Mouse (Mus musculus) liver, embryonic 12.5 days (tissue): ENCODE measurements at regions not wholly inside any gene's neighbourhood (a gene's known extent, or its start where the extent isn't known, plus 50 kb on each side); places are given as distances from the start of the nearest gene placed in this dataset.
A peak's percentile ranks its signal among the peaks of the same experiment; 100 is the strongest.

ENCODE experiments used
- ATAC-seq: fragments of 200-750 bp; cut with Nextera tagmentation; 2 replicates; pipeline ENCODE4 v1.8.0; 2017; ENCODE audit warnings: moderate number of reproducible peaks, mild to moderate bottlenecking, moderate library complexity
- H3K27ac ChIP-seq: fragments of 300-500 bp; sonication (generic); 2 replicates; pipeline ENCODE4 v1.5.1; 2016; ENCODE audit warnings: mild to moderate bottlenecking
- H3K27me3 ChIP-seq: fragments of 300-500 bp; sonication (generic); replicated peaks from 2 replicates; pipeline ENCODE4 v1.6.1; 2016; ENCODE audit warnings: mild to moderate bottlenecking, moderate library complexity
- H3K36me3 ChIP-seq: fragments of 300-500 bp; sonication (generic); 2 replicates; pipeline ENCODE4 v1.6.1; 2016; ENCODE audit warnings: mild to moderate bottlenecking, moderate library complexity
- H3K4me1 ChIP-seq: fragments of 300-500 bp; sonication (generic); 2 replicates; pipeline ENCODE4 v1.6.1; 2016
- H3K4me2 ChIP-seq: fragments of 300-500 bp; sonication (generic); 2 replicates; pipeline ENCODE4 v1.6.1; 2016; ENCODE audit warnings: mild to moderate bottlenecking, moderate library complexity
- H3K4me3 ChIP-seq: fragments of 300-500 bp; sonication (generic); 2 replicates; pipeline ENCODE4 v1.5.1; 2016; ENCODE audit warnings: mild to moderate bottlenecking, moderate library complexity
- H3K9ac ChIP-seq: fragments of 300-500 bp; sonication (generic); 2 replicates; pipeline ENCODE4 v1.6.1; 2016; ENCODE audit warnings: mild to moderate bottlenecking, moderate library complexity
- H3K9me3 ChIP-seq: fragments of 300-500 bp; sonication (generic); replicated peaks from 2 replicates; pipeline ENCODE4 v1.6.1; 2016; ENCODE audit warnings: mild to moderate bottlenecking, moderate library complexity
- WGBS: fragments of 180-500 bp; shearing (Covaris S2); methylation state at CpG from one replicate; pipeline ENCODE4 v1.1.7; 2016; ENCODE audit not compliant: insufficient replicate concordance; 5-methylcytosine and 5-hydroxymethylcytosine counted together

DNA sequence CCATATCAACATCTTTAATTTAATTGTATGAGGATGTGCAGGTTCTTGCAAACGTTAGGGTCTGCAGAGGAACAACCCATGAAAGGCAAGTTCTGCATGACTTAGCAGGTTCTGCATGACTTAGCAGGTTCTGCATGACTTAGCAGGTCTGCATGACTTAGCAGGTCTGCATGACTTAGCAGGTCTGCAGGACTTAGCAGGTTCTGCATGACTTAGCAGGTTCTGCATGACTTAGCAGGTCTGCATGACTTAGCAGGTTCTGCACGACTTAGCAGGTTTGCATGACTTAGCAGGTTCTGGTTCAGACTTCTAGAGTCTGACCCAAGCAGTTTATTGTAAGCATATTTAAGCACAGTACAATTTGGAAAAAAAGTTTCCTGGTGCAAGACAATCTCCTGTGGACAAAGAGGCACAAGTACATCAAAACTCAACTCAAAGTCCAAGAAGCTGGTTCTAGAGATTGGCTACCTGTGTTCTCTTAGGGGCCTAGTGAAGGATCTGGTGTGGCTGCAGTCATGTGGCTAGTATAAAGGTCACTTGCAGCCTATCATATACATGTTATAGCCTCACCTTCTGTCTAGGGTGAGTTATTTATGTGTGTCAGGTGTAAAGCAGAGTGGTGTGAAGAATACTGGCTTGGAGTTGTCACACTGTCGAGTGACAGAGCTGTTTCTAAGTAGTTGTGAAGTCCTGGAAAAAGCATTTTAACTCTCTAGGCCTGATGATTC, 50.5 kb upstream of the Prdx6 start:
- no peak overlapping the region for H3K4me2 ChIP-seq
- ATAC-seq, result no peak; the same call in 1 of the 2 replicates
- H3K36me3 ChIP-seq, result no peaks in the 10 kb centered on the region
- peaks cover 20% of the 10 kb centered on the region for H3K4me1 ChIP-seq
- H3K9ac ChIP-seq, result no peak overlapping the region
- WGBS, result 27% methylated on average over 3 of the region's 3 CpGs
- no peaks in the 10 kb centered on the region; the same call in 1 of the 2 replicates for H3K27me3 ChIP-seq
- no peak overlapping the region for H3K4me3 ChIP-seq
- H3K9me3 ChIP-seq, result peaks cover 9% of the 10 kb centered on the region; the same call in 1 of the 2 replicates
- H3K27ac ChIP-seq, result peak overlapping the region; percentile 23; the same call in 1 of the 2 replicates

DNA sequence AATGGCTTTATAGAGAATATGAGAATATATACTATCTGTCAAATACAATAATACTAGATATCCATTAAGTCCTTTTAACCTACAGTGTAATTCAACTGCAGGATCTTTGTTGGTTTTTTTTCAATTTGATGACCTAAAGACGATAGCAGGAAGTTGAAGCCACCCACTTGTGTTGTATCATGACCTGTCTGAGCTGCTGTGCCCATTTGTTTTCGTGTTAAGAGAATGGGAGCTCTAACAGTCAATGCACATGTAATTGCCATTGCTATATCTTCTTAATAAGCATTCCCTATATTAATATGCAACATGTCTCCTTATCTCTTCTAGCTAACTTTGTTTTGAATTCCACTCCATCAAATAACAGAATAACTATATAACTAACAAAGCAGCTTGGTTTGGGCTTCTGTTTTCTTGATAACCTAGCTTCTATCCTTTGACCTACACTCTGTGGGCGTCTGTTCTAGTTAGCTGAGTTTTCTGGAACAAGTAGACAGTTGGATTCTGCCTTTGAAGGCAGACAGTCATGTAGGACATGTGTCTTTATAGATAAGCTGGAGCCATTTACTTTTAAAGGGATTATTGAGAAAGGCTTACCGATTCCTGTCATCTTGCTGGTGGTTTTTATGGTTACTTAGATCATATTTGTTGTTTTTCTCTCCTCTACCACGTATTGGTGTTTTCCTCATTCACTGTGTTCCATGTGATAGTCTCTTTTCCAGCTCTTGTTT, 55.9 kb upstream of the Prdx6 start:
- Histone ChIP-seq H3K9me3 (no peaks in the 10 kb centered on the region), H3K9ac (no peak overlapping the region), H3K36me3 (no peaks in the 10 kb centered on the region), H3K4me1 (peaks cover 24% of the 10 kb centered on the region), H3K27me3 (0 out of 2 replicates have a peak, but pooled peaks cover 4% of the 10 kb centered on the region), H3K27ac (peak overlapping the region; percentile 75), H3K4me3 (no peak overlapping the region), H3K4me2 (peak overlapping the region; percentile 16)
- WGBS, result 23% methylated on average over 5 of the region's 5 CpGs
- peak; percentile 95 for ATAC-seq

DNA sequence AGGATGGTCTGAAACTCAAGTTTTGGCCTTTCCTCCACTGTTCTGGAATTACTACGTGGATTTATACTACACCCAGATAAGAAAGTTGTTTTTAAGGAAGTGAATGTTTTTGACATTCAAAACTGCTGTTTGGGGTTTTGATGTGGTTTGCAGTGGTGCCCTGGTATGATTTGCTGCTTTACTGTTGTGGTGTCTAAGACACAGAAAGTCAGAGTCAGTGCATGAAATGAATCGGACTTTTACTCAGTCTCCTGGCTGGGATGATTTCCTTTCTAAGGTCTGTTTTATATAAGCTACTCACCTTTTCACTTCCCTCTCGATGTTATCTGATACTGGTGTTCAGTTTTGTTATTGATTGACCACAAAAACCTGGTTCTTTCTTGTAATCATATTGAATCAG, 58.2 kb upstream of the Prdx6 start:
- Histone ChIP-seq H3K9ac (no peak overlapping the region), H3K4me1 (peaks cover 20% of the 10 kb centered on the region), H3K36me3 (no peaks in the 10 kb centered on the region), H3K27ac (no peak overlapping the region), H3K27me3 (peaks cover 8% of the 10 kb centered on the region), H3K9me3 (no peaks in the 10 kb centered on the region), H3K4me2 (no peak overlapping the region), H3K4me3 (no peak overlapping the region)
- WGBS, result 45% methylated on average over 3 of the region's 3 CpGs
- ATAC-seq, result no peak

DNA sequence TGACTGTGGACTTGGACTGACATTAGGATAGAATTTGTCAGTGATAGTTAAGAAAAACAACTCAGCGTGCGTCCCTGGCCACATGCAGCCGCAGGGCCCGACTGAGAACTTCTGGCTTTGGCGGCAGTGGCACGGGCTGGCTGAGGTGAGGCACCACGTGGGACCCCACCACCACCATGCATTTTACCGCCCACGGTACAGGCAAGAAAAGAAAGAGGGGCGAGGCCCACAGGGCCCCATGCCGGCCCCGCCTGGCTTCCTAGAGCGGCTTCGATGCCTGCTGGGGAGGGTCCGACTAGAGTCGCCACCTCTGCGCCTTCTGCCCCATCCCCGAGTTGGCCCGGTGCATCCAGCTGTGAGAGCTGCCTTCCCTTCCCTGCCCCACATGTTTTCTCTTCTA, 63.1 kb upstream of the Prdx6 start:
- Histone ChIP-seq H3K27ac (no peak overlapping the region), H3K36me3 (no peaks in the 10 kb centered on the region), H3K4me1 (no peaks in the 10 kb centered on the region), H3K27me3 (peaks cover 9% of the 10 kb centered on the region), H3K4me3 (no peak overlapping the region), H3K4me2 (no peak overlapping the region), H3K9ac (no peak overlapping the region), H3K9me3 (no peaks in the 10 kb centered on the region)
- ATAC-seq, result no peak
- WGBS, result 60% methylated on average over 19 of the region's 19 CpGs

DNA sequence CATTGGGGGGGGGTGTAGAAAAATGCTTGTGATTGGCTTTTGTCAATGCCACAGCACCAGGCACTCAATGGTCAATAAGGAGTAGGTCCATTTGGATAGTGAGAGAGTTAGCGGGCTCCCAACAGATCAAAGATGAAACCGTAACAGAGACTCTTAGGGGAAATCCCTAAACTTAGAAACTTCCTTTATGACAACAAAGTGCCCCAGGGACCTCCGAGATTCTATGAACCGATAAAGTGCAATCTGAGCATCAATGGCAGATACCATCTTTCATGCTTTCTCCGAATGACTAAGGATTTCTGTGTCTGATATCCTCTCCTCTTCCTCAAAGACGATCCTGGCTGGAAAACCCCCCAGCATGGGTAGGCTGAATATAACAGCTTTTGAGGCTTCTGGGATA, 70.7 kb upstream of the Prdx6 start:
- Histone ChIP-seq H3K27me3 (no peaks in the 10 kb centered on the region), H3K9me3 (no peaks in the 10 kb centered on the region), H3K9ac (no peak overlapping the region), H3K4me1 (no peaks in the 10 kb centered on the region), H3K27ac (no peak overlapping the region), H3K4me2 (no peak overlapping the region), H3K4me3 (no peak overlapping the region), H3K36me3 (no peaks in the 10 kb centered on the region)
- 77% methylated on average over 6 of the region's 6 CpGs for WGBS
- no peak for ATAC-seq

DNA sequence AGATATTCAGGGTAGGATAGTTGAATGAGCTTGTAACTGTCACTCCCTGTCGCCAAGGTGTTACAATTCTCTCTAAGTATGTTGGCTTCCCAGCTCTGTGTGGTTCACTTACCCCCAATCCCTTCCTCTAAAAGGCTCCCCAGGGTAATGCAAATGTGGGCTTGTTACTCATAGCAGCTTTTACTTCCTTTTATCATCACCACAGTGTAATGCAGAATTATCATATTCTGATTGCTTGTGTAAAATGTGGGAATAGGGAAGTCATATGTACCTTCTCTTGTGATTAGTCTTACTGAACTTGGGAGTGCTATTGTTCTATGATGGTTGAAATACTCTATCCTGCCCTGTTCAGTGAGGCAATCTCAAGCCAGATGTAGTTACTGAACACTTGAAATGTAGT, 66.0 kb upstream of the Tnfsf4 start:
- no peak overlapping the region for H3K4me2 ChIP-seq
- H3K27ac ChIP-seq, result no peak overlapping the region
- 53% methylated on average over 1 of the region's 1 CpGs for WGBS
- H3K4me3 ChIP-seq, result no peak overlapping the region
- no peaks in the 10 kb centered on the region for H3K9me3 ChIP-seq
- ATAC-seq, result no peak
- no peaks in the 10 kb centered on the region for H3K27me3 ChIP-seq
- H3K36me3 ChIP-seq, result no peaks in the 10 kb centered on the region
- H3K4me1 ChIP-seq, result no peaks in the 10 kb centered on the region
- H3K9ac ChIP-seq, result no peak overlapping the region

DNA sequence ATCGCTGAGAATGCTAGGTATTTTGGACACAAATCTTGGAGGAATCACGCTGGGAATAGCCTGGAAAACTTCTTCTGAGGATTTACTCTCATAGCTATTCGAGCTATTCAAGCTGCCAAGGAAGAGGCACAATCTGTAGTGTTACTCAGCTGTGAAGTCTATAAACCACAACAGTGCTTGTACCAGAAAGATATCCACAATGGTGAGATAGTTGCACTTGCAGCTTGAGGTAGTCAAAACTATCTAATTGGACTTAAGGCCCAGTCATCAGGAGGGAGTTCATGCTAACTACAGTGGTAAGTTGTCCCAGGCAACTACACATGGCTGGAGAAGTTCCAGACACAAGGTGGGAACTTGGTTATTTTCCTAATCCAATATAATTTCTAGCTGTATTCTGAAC, 62.1 kb upstream of the Tnfsf4 start:
- H3K9me3 ChIP-seq, result no peaks in the 10 kb centered on the region
- H3K9ac ChIP-seq, result no peak overlapping the region
- H3K4me3 ChIP-seq, result no peak overlapping the region
- WGBS, result 37% methylated on average over 3 of the region's 3 CpGs
- H3K27me3 ChIP-seq, result no peaks in the 10 kb centered on the region
- H3K4me1 ChIP-seq, result no peaks in the 10 kb centered on the region
- no peaks in the 10 kb centered on the region for H3K36me3 ChIP-seq
- ATAC-seq, result no peak
- H3K4me2 ChIP-seq, result no peak overlapping the region
- H3K27ac ChIP-seq, result no peak overlapping the region

DNA sequence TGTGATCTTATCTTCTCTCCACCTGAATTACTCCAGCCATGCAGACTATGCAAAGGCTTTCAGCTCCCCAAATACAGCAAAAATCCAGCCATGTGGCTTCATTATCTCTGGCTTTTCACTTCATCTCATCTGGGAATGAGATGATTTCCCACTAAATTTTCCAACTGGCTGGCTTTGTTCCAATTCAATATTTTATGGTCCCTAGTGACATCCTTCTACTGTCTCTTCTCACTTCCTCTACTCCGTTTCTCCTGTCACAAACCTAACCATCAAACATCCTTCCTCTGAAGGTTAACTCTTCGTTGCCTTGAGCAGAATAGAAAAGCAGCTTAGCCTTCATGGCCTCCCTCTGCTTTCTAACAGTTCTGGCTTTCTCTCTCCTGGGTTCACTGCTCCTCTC, 50.1 kb upstream of the Tnfsf4 start:
- Histone ChIP-seq H3K27ac (no peak overlapping the region), H3K36me3 (no peaks in the 10 kb centered on the region), H3K4me2 (no peak overlapping the region), H3K9me3 (no peaks in the 10 kb centered on the region), H3K9ac (no peak overlapping the region), H3K4me1 (no peaks in the 10 kb centered on the region), H3K27me3 (no peaks in the 10 kb centered on the region), H3K4me3 (no peak overlapping the region)
- no peak for ATAC-seq
- whole genome bisulfite sequencing, result 18% methylated on average over 2 of the region's 2 CpGs
